In genomic region chr9:57158013-57158470, GRCm38 (mm10) we compare ENCODE assay signal across 8 mouse cellular contexts. TPM values are rescaled to one million over a fixed set of nuclear protein-coding genes. Genes with fewer than 3 reads are reported as not detected.
DNase-seq lines count a peak whose midpoint lies in the region; ATAC-seq lines count a peak whose summit lies in the region.

Gene Commd4, minus strand, starts transcription at chr9:57158331.

- H3K36me3 ChIP-seq in heart, embryonic 10.5 days: peaks cover 21% of the 10 kb centered on the region
- peaks cover 15% of the 10 kb centered on the region for H3K36me3 ChIP-seq in kidney, embryonic 15.5 days

- WGBS in heart, embryonic 10.5 days: under 1% methylated on average over 24 of the region's 24 CpGs
- under 1% methylated on average over 24 of the region's 24 CpGs for WGBS in kidney, embryonic 15.5 days

- no peaks in the 10 kb centered on the region for H3K9me3 ChIP-seq in heart, embryonic 10.5 days
- H3K9me3 ChIP-seq in kidney, embryonic 15.5 days (replicated peaks): no peaks in the 10 kb centered on the region

- H3K4me1 ChIP-seq in heart, embryonic 10.5 days: peaks cover 19% of the 10 kb centered on the region
- H3K4me1 ChIP-seq in kidney, embryonic 15.5 days: peaks cover 17% of the 10 kb centered on the region

- peak within 1 kb of the TSS; percentile 73 for H3K4me3 ChIP-seq in heart, embryonic 10.5 days
- peak within 1 kb of the TSS; percentile 89 for H3K4me3 ChIP-seq in kidney, embryonic 15.5 days (replicated peaks)

- H3K4me2 ChIP-seq in kidney, embryonic 15.5 days: peak within 1 kb of the TSS; percentile 93

- peak within 1 kb of the TSS; percentile 76 for H3K9ac ChIP-seq in kidney, embryonic 15.5 days

- DNase-seq in B cell, adult 2 months: peak; percentile 79 to 83
- peak; percentile 99 for DNase-seq in brain, adult 2 months (ENCODE audit: low read depth, low spot score)
- DNase-seq in heart, embryonic 10.5 days (ENCODE audit: low spot score): peak; percentile 96
- peak; percentile 90 for DNase-seq in liver
- DNase-seq in spleen, postnatal 4 days (ENCODE audit: low spot score in 2 of 2): peak; percentile 79 to 89

- H3K27ac ChIP-seq in heart, embryonic 10.5 days: peak within 1 kb of the TSS; percentile 86
- H3K27ac ChIP-seq in kidney, embryonic 15.5 days: no peak within 1 kb of the TSS

- no peaks in the 10 kb centered on the region for H3K27me3 ChIP-seq in heart, embryonic 10.5 days (ENCODE audit: insufficient read depth, poor library complexity, severe bottlenecking)
- no peaks in the 10 kb centered on the region for H3K27me3 ChIP-seq in kidney, embryonic 15.5 days

- ATAC-seq in erythroblast, adult 5-6 weeks (replicated peaks; ENCODE audit: low FRiP score, poor library complexity, severe bottlenecking): peak; percentile 89
- peak; percentile 78 for ATAC-seq in kidney, embryonic 15.5 days (replicated peaks; ENCODE audit: low FRiP score)
- ATAC-seq in monocyte, adult 5-6 weeks (replicated peaks; ENCODE audit: insufficient number of reproducible peaks, low FRiP score, low TSS enrichment, poor library complexity, severe bottlenecking): peak; percentile 87

RNA-seq across cellular contexts. Expression of gene Commd4, which starts in this region (rescaled TPM):
- total RNA-seq in erythroblast, adult 5-6 weeks (2015; ENCODE audit: low replicate concordance): 28.2 and 55.5 TPM in 2 replicates
- total RNA-seq in erythroblast, adult 5-6 weeks (2017; ENCODE audit: low replicate concordance): 4.3 and 25.0 TPM in 2 replicates
- polyA plus RNA-seq in heart, embryonic 10.5 days (2016; fragmentation: Nextera tagmentation; extraction: Ambion mirVana): 79.9 and 92.8 TPM in 2 replicates
- 104 and 105 TPM in 2 replicates for polyA plus RNA-seq in kidney, embryonic 15.5 days (2015; fragmentation: Nextera tagmentation; extraction: Ambion mirVana)
- total RNA-seq in monocyte, adult 5-6 weeks (2017): 90.4 to 131 TPM (median 125 TPM) in 3 replicates
